8 mouse cellular contexts compared by ENCODE assay signal in the genomic region with DNA sequence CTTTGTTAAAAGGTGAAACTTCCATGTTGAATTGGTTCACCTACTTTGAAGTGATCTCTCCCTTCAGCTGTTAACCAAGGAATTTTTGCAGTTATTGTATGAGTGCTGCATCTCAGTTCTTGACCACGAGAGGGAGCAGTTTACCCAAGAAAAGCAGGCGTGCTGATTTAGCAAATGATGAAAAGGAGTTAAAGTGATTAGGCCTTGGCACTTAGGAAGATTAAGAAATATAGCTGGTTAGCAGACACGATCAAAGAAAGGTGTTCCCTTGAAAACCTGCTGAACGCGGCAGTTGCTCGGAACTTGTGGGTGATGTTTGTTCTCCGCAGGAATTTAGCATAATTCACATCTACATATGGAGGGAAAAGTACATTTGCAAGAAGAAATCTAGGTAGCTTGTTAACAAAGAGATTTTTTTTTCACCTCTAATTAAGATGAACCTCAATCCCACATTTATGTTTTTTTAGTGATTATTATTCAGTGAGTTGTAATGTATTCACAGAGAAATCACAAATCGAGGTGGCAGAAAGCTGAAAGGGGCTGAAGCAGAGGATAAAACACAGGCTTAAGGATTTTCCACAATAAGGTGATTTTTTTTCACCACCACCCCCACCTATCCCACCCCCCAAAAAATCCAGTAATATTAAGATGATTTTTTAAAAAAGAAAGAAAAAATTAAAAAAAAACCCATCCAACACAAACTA.
DNase-seq lines count a peak whose midpoint lies in the region.

No protein-coding gene starts in this region.

- peak; percentile 53 for DNase-seq in heart, adult 11 months
- DNase-seq in heart, embryonic 10.5 days (ENCODE audit: low spot score), result no peak
- peak; percentile 63 for DNase-seq in ES-CJ7 (ENCODE audit: low read depth, low spot score)
- peak; percentile 81 to 87 for DNase-seq in cerebellum, postnatal 10 days
- DNase-seq in frontal cortex, postnatal 14 days (ENCODE audit: low spot score in 2 of 2), result peak; percentile 35 to 76
- DNase-seq in layer of hippocampus, adult 9-10 months (ENCODE audit: low spot score), result peak; percentile 69
- peak; percentile 56 for DNase-seq in mesoderm, embryonic 11.5 days (ENCODE audit: low read depth, low spot score)
- no peak for DNase-seq in spleen, postnatal 36 days (ENCODE audit: low spot score in 2 of 2)

- H3K27ac ChIP-seq in heart, embryonic 10.5 days, result no peak overlapping the region

- no peak overlapping the region for H3K4me3 ChIP-seq in heart, embryonic 10.5 days

- no peaks in the 10 kb centered on the region for H3K27me3 ChIP-seq in heart, embryonic 10.5 days (ENCODE audit: insufficient read depth, poor library complexity, severe bottlenecking)

- WGBS in heart, embryonic 10.5 days, result 36% methylated on average over 8 of the region's 8 CpGs

- H3K36me3 ChIP-seq in heart, embryonic 10.5 days, result peaks cover 5% of the 10 kb centered on the region; the same call in 1 of the 2 replicates

- H3K9me3 ChIP-seq in heart, embryonic 10.5 days, result no peaks in the 10 kb centered on the region

- peaks cover 13% of the 10 kb centered on the region; the same call in 1 of the 2 replicates for H3K4me1 ChIP-seq in heart, embryonic 10.5 days

Comparison
In these comparisons a context has a peak if more than half of its experiments do, and no peak if none do; other contexts are left out.
1. DNase-seq: peak in heart, adult 11 months (single experiment), ES-CJ7 (single experiment), cerebellum, postnatal 10 days (2 of 2), frontal cortex, postnatal 14 days (2 of 2), layer of hippocampus, adult 9-10 months (single experiment) and mesoderm, embryonic 11.5 days (single experiment); none in heart, embryonic 10.5 days (single experiment) and spleen, postnatal 36 days (0 of 2).